Mouse (Mus musculus) midbrain, embryonic 14.5 days (tissue): ENCODE results near the gene Kcnd2. TPM values are rescaled to one million over a fixed set of nuclear protein-coding genes. Genes with fewer than 3 reads are reported as not detected.

Experiments
- ATAC-seq: fragments of 200-750 bp; cut with Nextera tagmentation; 2 replicates; pipeline ENCODE4 v1.8.0; 2017; ENCODE audit warnings: moderate number of reproducible peaks, moderate library complexity; ENCODE audit not compliant: low FRiP score, low TSS enrichment
- DNase-seq: peaks from one replicate; pipeline ENCODE4 v3.0.0-alpha.2; 2015
- H3K27ac ChIP-seq: fragments of 300-500 bp; sonication (generic); replicated peaks from 2 replicates; pipeline ENCODE4 v1.5.1; 2014; ENCODE audit warnings: mild to moderate bottlenecking, low read depth, low read length, moderate library complexity
- H3K27me3 ChIP-seq: fragments of 300-500 bp; sonication (generic); 2 replicates; pipeline ENCODE4 v1.6.1; 2014; ENCODE audit warnings: low read length, control low read depth, mixed read lengths; ENCODE audit not compliant: control insufficient read depth, insufficient read depth
- H3K36me3 ChIP-seq: fragments of 300-500 bp; sonication (generic); 2 replicates; pipeline ENCODE4 v1.6.1; 2014; ENCODE audit warnings: low read length, control low read depth; ENCODE audit not compliant: control insufficient read depth, insufficient read depth
- H3K4me1 ChIP-seq: fragments of 300-500 bp; sonication (generic); 2 replicates; pipeline ENCODE4 v1.6.1; 2014; ENCODE audit warnings: mild to moderate bottlenecking, antibody characterized with exemption, low read length, control low read depth; ENCODE audit not compliant: control insufficient read depth, insufficient read depth
- H3K4me2 ChIP-seq: fragments of 300-500 bp; sonication (generic); 2 replicates; pipeline ENCODE4 v1.6.1; 2014; ENCODE audit warnings: mild to moderate bottlenecking, low read length, moderate library complexity
- H3K4me3 ChIP-seq: fragments of 300-500 bp; sonication (generic); replicated peaks from 2 replicates; pipeline ENCODE4 v1.5.1; 2014; ENCODE audit warnings: low read depth, low read length
- H3K9ac ChIP-seq: fragments of 300-500 bp; sonication (generic); replicated peaks from 2 replicates; pipeline ENCODE4 v1.6.1; 2014; ENCODE audit warnings: mild to moderate bottlenecking, low read length, moderate library complexity
- H3K9me3 ChIP-seq: fragments of 300-500 bp; sonication (generic); 2 replicates; pipeline ENCODE4 v1.6.1; 2016; ENCODE audit warnings: low read length, control low read depth, mixed read lengths; ENCODE audit not compliant: control insufficient read depth
- WGBS: fragments of 180-500 bp; shearing (Covaris S2); extraction: QIAGEN DNeasy Blood & Tissue Kit; methylation state at CpG from one replicate; pipeline ENCODE4 v1.1.7; 2014; 5-methylcytosine and 5-hydroxymethylcytosine counted together
- polyA plus RNA-seq: library from polyadenylated mRNA; unstranded; fragments of >200 nt; fragmentation: Nextera tagmentation; extraction: Ambion mirVana; gene quantifications from 2 replicates; pipeline ENCODE4 v1.2.1, GENCODE M21; 2014

Gene Kcnd2
- polyA plus RNA-seq, 1 experiment from 2014 or later: 23.4 TPM

GRCm38 (mm10) chr6:21686388-21686787, 471.1 kb downstream of the Kcnd2 start:
- no peak for DNase-seq
- WGBS: 94% methylated on average over 1 of the region's 1 CpGs
- H3K27me3 ChIP-seq: no peaks in the 10 kb centered on the region
- no peak overlapping the region for H3K27ac ChIP-seq
- 0 out of 2 replicates have a peak, but pooled peaks cover 3% of the 10 kb centered on the region for H3K9me3 ChIP-seq
- no peak overlapping the region for H3K4me2 ChIP-seq
- no peak overlapping the region for H3K4me3 ChIP-seq
- H3K36me3 ChIP-seq: no peaks in the 10 kb centered on the region
- no peaks in the 10 kb centered on the region for H3K4me1 ChIP-seq
- ATAC-seq: no peak
- H3K9ac ChIP-seq: no peak overlapping the region

GRCm38 (mm10) chr6:21692861-21693350, 477.6 kb downstream of the Kcnd2 start:
- Histone ChIP-seq H3K4me3 (no peak overlapping the region), H3K27ac (no peak overlapping the region), H3K9me3 (no peaks in the 10 kb centered on the region), H3K27me3 (no peaks in the 10 kb centered on the region), H3K36me3 (no peaks in the 10 kb centered on the region), H3K4me1 (no peaks in the 10 kb centered on the region), H3K9ac (no peak overlapping the region), H3K4me2 (no peak overlapping the region)
- no peak for DNase-seq
- WGBS: 87% methylated on average over 3 of the region's 3 CpGs
- ATAC-seq: no peak

- Histone ChIP-seq H3K9ac (no peak overlapping the region), H3K4me3 (no peak overlapping the region), H3K4me1 (no peaks in the 10 kb centered on the region), H3K9me3 (no peaks in the 10 kb centered on the region), H3K27me3 (no peaks in the 10 kb centered on the region), H3K4me2 (no peak overlapping the region), H3K27ac (no peak overlapping the region), H3K36me3 (no peaks in the 10 kb centered on the region)
- DNase-seq: no peak
- ATAC-seq: no peak
- WGBS: 57% methylated on average over 3 of the region's 3 CpGs
Measured at GRCm38 (mm10) chr6:21697641-21698040, 482.3 kb downstream of the Kcnd2 start.

- no peaks in the 10 kb centered on the region for H3K27me3 ChIP-seq
- no peak for ATAC-seq
- no peaks in the 10 kb centered on the region for H3K4me1 ChIP-seq
- H3K27ac ChIP-seq: no peak overlapping the region
- H3K36me3 ChIP-seq: no peaks in the 10 kb centered on the region
- no peaks in the 10 kb centered on the region for H3K9me3 ChIP-seq
- 85% methylated on average over 6 of the region's 6 CpGs for WGBS
- H3K4me2 ChIP-seq: no peak overlapping the region
- H3K9ac ChIP-seq: no peak overlapping the region
- no peak overlapping the region for H3K4me3 ChIP-seq
- no peak for DNase-seq
Measured at GRCm38 (mm10) chr6:21701131-21701530, 485.8 kb downstream of the Kcnd2 start.

DNA sequence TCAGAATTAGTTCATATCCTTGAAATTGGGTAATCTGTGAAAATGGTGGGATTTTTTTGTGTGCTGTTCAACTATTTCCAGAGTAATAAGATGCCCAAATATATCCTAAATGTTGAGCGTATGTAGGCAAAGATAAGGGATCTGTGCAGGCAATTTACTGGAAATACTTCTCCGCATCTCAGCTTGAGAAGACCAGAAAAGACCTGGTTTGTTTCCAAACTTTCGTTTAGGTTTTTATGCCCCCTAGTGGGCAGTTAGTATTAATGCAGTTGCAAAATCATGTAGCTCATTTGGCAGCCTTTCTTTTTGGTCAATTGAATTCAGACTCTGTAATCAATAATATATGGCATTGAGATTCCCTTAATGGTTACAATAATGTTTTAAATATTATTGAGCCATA, 493.9 kb downstream of the Kcnd2 start:
- Histone ChIP-seq H3K36me3 (no peaks in the 10 kb centered on the region), H3K9me3 (no peaks in the 10 kb centered on the region), H3K4me3 (no peak overlapping the region), H3K27me3 (no peaks in the 10 kb centered on the region), H3K9ac (no peak overlapping the region), H3K4me2 (no peak overlapping the region), H3K27ac (no peak overlapping the region), H3K4me1 (no peaks in the 10 kb centered on the region)
- ATAC-seq: no peak; the same call in 1 of the 2 replicates
- WGBS: 26% methylated on average over 3 of the region's 3 CpGs
- peak; percentile 88 for DNase-seq

DNA sequence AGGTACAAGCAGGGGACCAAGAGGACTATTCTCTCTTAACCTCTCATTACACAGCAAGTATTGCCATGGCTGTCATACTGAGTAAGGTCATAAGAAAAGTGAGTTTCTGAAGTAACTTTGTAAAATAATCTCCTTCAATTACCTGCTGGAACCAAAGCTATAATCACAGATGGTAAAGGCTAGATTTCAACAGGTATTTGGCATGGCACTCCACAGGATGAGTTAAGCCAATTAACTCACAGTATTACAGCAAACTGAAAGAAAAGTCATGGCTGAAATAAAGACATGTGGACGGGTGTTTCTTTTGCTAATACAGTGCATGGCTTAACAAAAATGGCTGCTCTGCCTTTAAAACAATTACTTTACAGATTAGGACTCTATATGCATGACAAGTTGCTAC, 503.8 kb downstream of the Kcnd2 start:
- no peak for ATAC-seq
- no peak for DNase-seq
- WGBS: 37% methylated on average over 1 of the region's 1 CpGs

GRCm38 (mm10) chr6:21722238-21722637, 506.9 kb downstream of the Kcnd2 start:
- ATAC-seq (no peak), DNase-seq (no peak)
- Histone ChIP-seq H3K27me3 (no peaks in the 10 kb centered on the region), H3K9ac (no peak overlapping the region), H3K36me3 (no peaks in the 10 kb centered on the region; the same call in 1 of the 2 replicates), H3K27ac (no peak overlapping the region), H3K4me1 (no peaks in the 10 kb centered on the region), H3K4me2 (no peak overlapping the region), H3K4me3 (no peak overlapping the region), H3K9me3 (no peaks in the 10 kb centered on the region)
- WGBS: 91% methylated on average over 10 of the region's 10 CpGs

More for the DNA sequence above, 503.8 kb downstream of the Kcnd2 start:
- no peak overlapping the region for H3K27ac ChIP-seq
- H3K36me3 ChIP-seq: no peaks in the 10 kb centered on the region
- no peak overlapping the region for H3K4me3 ChIP-seq
- H3K9me3 ChIP-seq: no peaks in the 10 kb centered on the region
- no peak overlapping the region for H3K4me2 ChIP-seq
- no peak overlapping the region for H3K9ac ChIP-seq
- no peaks in the 10 kb centered on the region for H3K4me1 ChIP-seq
- H3K27me3 ChIP-seq: no peaks in the 10 kb centered on the region

GRCm38 (mm10) chr6:21740606-21741005, 525.3 kb downstream of the Kcnd2 start:
- WGBS: 58% methylated on average over 2 of the region's 2 CpGs
- H3K27me3 ChIP-seq: no peaks in the 10 kb centered on the region
- no peak for DNase-seq
- no peak overlapping the region for H3K4me3 ChIP-seq
- no peak overlapping the region for H3K9ac ChIP-seq
- H3K4me1 ChIP-seq: no peaks in the 10 kb centered on the region
- no peak overlapping the region for H3K4me2 ChIP-seq
- ATAC-seq: no peak
- H3K36me3 ChIP-seq: no peaks in the 10 kb centered on the region
- H3K9me3 ChIP-seq: no peaks in the 10 kb centered on the region
- no peak overlapping the region for H3K27ac ChIP-seq

DNA sequence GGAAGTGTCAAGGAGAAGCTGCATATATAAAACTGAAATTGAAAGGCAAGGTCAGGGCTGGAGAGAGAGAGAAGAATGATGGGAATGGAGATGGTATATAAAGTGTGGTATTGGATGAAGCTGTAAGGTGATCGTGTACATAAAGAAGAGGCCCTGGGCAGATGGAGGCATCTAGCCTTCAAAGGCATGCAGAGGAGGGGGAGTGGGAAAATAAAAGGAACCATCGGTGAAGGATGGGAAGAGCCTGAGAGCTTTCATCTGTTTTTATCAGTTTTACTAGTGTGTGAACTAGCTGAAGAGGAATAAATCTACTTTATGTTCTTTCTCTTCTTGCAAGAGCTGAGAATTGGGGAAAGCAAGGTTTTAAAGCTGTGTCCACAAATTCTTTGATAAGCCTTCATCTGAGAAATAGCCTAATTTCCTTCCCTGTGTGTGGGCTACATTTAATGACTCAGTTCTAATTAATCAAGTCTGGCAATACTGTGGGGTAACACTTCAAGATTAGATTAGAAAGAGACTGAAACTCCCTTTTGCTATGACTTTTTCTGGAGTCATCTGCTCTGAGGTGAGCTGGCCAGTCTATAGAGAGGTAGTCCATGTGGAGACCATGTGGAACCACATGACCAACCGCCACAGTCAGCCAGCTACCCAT, 529.4 kb downstream of the Kcnd2 start:
- Histone ChIP-seq H3K27me3 (no peaks in the 10 kb centered on the region), H3K4me2 (no peak overlapping the region), H3K9me3 (no peaks in the 10 kb centered on the region), H3K4me3 (no peak overlapping the region), H3K36me3 (no peaks in the 10 kb centered on the region), H3K4me1 (no peaks in the 10 kb centered on the region), H3K9ac (no peak overlapping the region), H3K27ac (no peak overlapping the region)
- 89% methylated on average over 3 of the region's 3 CpGs for WGBS
- no peak for ATAC-seq
- DNase-seq: no peak
